Mouse (Mus musculus): ENCODE measurements around the gene Otx2.
"Not testable (repeated sequence)": the region's sequence is repeated elsewhere in the genome, so short reads cannot be mapped to it uniquely, and the experiment has no call there.

Otx2 gene

GRCm38 (mm10) chr14:48655073-48655791, 18.4 kb downstream of the Otx2 start:
- in situ Hi-C loops (cut with MboI, MseI): no loop called here

GRCm38 (mm10) chr14:48654551-48655072, 19.0 kb downstream of the Otx2 start:
- in situ Hi-C loops (cut with MboI, MseI): no loop called here

GRCm38 (mm10) chr14:48653676-48654510, 19.7 kb downstream of the Otx2 start:
- in situ Hi-C loops (cut with MboI, MseI): no loop called here

- in situ Hi-C loops (cut with MboI, MseI): no loop called here
Observed at GRCm38 (mm10) chr14:48653081-48653480, 20.5 kb downstream of the Otx2 start.

GRCm38 (mm10) chr14:48652256-48652655, 21.4 kb downstream of the Otx2 start:
- in situ Hi-C loops (cut with MboI, MseI): no loop called here

- in situ Hi-C loops (cut with MboI, MseI): no loop called here
Observed at GRCm38 (mm10) chr14:48651471-48652211, 22.0 kb downstream of the Otx2 start.

GRCm38 (mm10) chr14:48641462-48642395, 31.9 kb downstream of the Otx2 start:
- in situ Hi-C loops (cut with MboI, MseI): no loop called here

GRCm38 (mm10) chr14:48633141-48633540, 40.5 kb downstream of the Otx2 start:
- in situ Hi-C loops (cut with MboI, MseI): no loop called here

GRCm38 (mm10) chr14:48632335-48632734, 41.3 kb downstream of the Otx2 start:
- in situ Hi-C loops (cut with MboI, MseI): no loop called here

GRCm38 (mm10) chr14:48631486-48631885, 42.1 kb downstream of the Otx2 start:
- in situ Hi-C loops (cut with MboI, MseI): no loop called here

- in situ Hi-C loops (cut with MboI, MseI): no loop called here
Observed at GRCm38 (mm10) chr14:48629404-48629803, 44.2 kb downstream of the Otx2 start.

GRCm38 (mm10) chr14:48626271-48626670, 47.3 kb downstream of the Otx2 start:
- in situ Hi-C loops (cut with MboI, MseI): no loop called here

GRCm38 (mm10) chr14:48625331-48625694, 48.3 kb downstream of the Otx2 start:
- in situ Hi-C loops (cut with MboI, MseI): no loop called here

- in situ Hi-C loops (cut with MboI, MseI): no loop called here
Observed at GRCm38 (mm10) chr14:48624596-48625330, 48.9 kb downstream of the Otx2 start.

- in situ Hi-C loops (cut with MboI, MseI): not testable (repeated sequence)
Observed at GRCm38 (mm10) chr14:48622726-48623125, 50.9 kb downstream of the Otx2 start.

- in situ Hi-C loops (cut with MboI, MseI): no loop called here
Observed at GRCm38 (mm10) chr14:48616361-48616760, 57.3 kb downstream of the Otx2 start.

GRCm38 (mm10) chr14:48608641-48609310, 64.8 kb downstream of the Otx2 start:
- in situ Hi-C loops (cut with MboI, MseI): no loop called here
